Mouse (Mus musculus): ENCODE results near the gene Hist1h2br.
"Not testable (repeated sequence)": the region's sequence is repeated elsewhere in the genome, so short reads cannot be mapped to it uniquely, and the experiment has no call there.

- TF ChIP-seq CTCF (conservative IDR thresholded peaks at IDR 0.05; ENCODE audit: insufficient read depth, insufficient read length, low read depth, low read length); POLR2A (IDR thresholded peaks at IDR 0.05; ENCODE audit: low read depth, low read length): not testable (repeated sequence)
These were observed 12.8 kb downstream of the Hist1h2br start for GRCm38 (mm10) chr13:21846356-21846755.

All from kidney, adult 2 months (tissue).